Mouse (Mus musculus) hindbrain, embryonic 13.5 days (tissue): Measurements from ENCODE around the gene Zfp651. TPM values are rescaled to one million over a fixed set of nuclear protein-coding genes. Genes with fewer than 3 reads are reported as not detected.

Experiments used
- ATAC-seq: fragments of 200-750 bp; cut with Nextera tagmentation; 2 replicates; pipeline ENCODE4 v1.8.0; 2017; ENCODE audit warnings: moderate TSS enrichment; ENCODE audit not compliant: low FRiP score
- H3K27ac ChIP-seq: fragments of 300-500 bp; sonication (generic); 2 replicates; pipeline ENCODE4 v1.5.1; 2015; ENCODE audit warnings: inconsistent platforms, mild to moderate bottlenecking, moderate library complexity
- H3K27me3 ChIP-seq: fragments of 300-500 bp; sonication (generic); 2 replicates; pipeline ENCODE4 v1.6.1; 2015; ENCODE audit warnings: mild to moderate bottlenecking, inconsistent platforms
- H3K36me3 ChIP-seq: fragments of 300-500 bp; sonication (generic); 2 replicates; pipeline ENCODE4 v1.6.1; 2015; ENCODE audit warnings: mild to moderate bottlenecking, inconsistent platforms
- H3K4me1 ChIP-seq: fragments of 300-500 bp; sonication (generic); replicated peaks from 2 replicates; pipeline ENCODE4 v1.6.1; 2015; ENCODE audit warnings: inconsistent platforms
- H3K4me2 ChIP-seq: fragments of 300-500 bp; sonication (generic); 2 replicates; pipeline ENCODE4 v1.6.1; 2015; ENCODE audit warnings: inconsistent platforms, mild to moderate bottlenecking, moderate library complexity
- H3K4me3 ChIP-seq: fragments of 300-500 bp; sonication (generic); 2 replicates; pipeline ENCODE4 v1.5.1; 2015; ENCODE audit warnings: mild to moderate bottlenecking, inconsistent platforms
- H3K9ac ChIP-seq: fragments of 300-500 bp; sonication (generic); 2 replicates; pipeline ENCODE4 v1.6.1; 2015; ENCODE audit warnings: mild to moderate bottlenecking, inconsistent platforms
- H3K9me3 ChIP-seq: fragments of 300-500 bp; sonication (generic); 2 replicates; pipeline ENCODE4 v1.6.1; 2016; ENCODE audit warnings: inconsistent platforms
- WGBS: fragments of 180-500 bp; shearing (Covaris S2); methylation state at CpG from one replicate; pipeline ENCODE4 v1.1.7; 2015; 5-methylcytosine and 5-hydroxymethylcytosine counted together
- polyA plus RNA-seq: library from polyadenylated mRNA; unstranded; fragments of >200 nt; fragmentation: Nextera tagmentation; extraction: Ambion mirVana; gene quantifications from 2 replicates; pipeline ENCODE4 v1.2.1, GENCODE M21; 2015

Gene Zfp651
- polyA plus RNA-seq, 1 experiment from 2014 or later = 13.3 TPM

DNA sequence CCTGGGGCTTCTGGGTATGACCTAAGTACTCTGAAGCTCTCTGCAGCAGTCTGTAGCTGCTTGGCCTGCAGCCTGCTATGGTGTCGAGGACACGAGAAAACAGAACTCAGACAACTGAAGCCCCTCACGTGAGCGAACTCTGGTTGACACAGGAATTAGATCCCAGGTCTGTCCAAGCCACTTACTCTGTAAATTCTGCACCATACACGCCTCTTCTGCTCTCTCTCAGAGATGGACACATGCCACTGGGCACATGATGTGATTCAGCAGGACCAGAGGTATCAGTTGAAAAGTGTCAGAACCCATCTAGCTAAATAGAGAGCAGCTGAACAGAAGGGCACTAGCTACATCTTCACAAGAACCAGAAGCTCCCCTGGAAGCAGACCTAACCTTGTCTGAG is 13.3 kb downstream of the Zfp651 start:
- H3K36me3 ChIP-seq = peaks cover 17% of the 10 kb centered on the region
- H3K4me1 ChIP-seq = no peaks in the 10 kb centered on the region
- peaks cover 21% of the 10 kb centered on the region for H3K27me3 ChIP-seq
- no peak overlapping the region for H3K4me3 ChIP-seq
- no peak overlapping the region for H3K9ac ChIP-seq
- ATAC-seq = no peak
- no peak overlapping the region for H3K4me2 ChIP-seq
- 82% methylated on average over 5 of the region's 5 CpGs for WGBS
- H3K9me3 ChIP-seq = no peaks in the 10 kb centered on the region
- H3K27ac ChIP-seq = no peak overlapping the region

DNA sequence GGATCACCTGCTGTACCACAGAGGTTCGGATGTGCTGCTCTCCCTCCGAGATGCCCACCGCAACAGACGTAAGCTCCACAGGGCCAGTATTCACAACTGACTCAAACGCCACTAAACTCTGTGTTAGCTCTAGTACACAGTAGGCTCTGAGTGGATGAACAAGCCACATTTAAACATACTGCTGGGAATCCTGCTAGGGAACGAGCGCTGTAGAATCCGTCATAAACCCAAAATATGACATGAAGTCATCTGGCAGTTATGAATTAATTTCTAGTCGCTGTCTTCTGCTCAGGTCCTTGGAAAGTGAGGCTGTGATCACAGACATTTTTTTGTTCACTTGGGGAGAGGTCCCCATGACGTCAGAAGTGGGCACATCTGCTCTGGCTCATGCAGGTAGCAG is 16.8 kb downstream of the Zfp651 start:
- 84% methylated on average over 10 of the region's 10 CpGs for WGBS

DNA sequence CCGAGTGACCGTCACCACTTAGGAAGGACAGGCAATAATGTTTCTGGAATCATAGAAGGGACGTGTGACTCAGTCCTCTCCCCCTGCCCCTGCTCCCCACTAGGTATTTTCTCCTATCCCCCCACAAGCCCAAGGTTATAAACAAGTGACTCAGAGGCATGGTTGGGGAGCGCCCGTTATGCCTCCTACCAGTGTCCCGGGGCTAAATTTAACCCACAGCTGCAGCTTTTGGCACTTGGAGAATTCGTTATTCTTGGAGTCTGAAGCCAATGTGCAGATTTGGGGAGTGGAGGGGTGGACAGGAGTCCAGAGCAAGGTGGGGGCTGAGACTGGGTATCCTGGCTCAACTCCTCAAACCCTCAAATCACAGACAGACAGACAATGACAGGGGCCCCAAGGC is 17.4 kb downstream of the Zfp651 start:
- H3K4me1 ChIP-seq = peaks cover 11% of the 10 kb centered on the region
- no peak for ATAC-seq
- H3K27me3 ChIP-seq = peaks cover 57% of the 10 kb centered on the region
- WGBS = 87% methylated on average over 7 of the region's 7 CpGs
- no peaks in the 10 kb centered on the region for H3K36me3 ChIP-seq
- no peak overlapping the region for H3K27ac ChIP-seq
- no peak overlapping the region for H3K9ac ChIP-seq
- no peak overlapping the region for H3K4me2 ChIP-seq
- H3K9me3 ChIP-seq = no peaks in the 10 kb centered on the region
- no peak overlapping the region for H3K4me3 ChIP-seq

More for the DNA sequence above, 16.8 kb downstream of the Zfp651 start:
- Histone ChIP-seq H3K36me3 (no peaks in the 10 kb centered on the region), H3K9ac (no peak overlapping the region), H3K27ac (no peak overlapping the region), H3K4me3 (no peak overlapping the region), H3K27me3 (peaks cover 57% of the 10 kb centered on the region), H3K9me3 (no peaks in the 10 kb centered on the region), H3K4me2 (no peak overlapping the region), H3K4me1 (peaks cover 11% of the 10 kb centered on the region)
- ATAC-seq = no peak

DNA sequence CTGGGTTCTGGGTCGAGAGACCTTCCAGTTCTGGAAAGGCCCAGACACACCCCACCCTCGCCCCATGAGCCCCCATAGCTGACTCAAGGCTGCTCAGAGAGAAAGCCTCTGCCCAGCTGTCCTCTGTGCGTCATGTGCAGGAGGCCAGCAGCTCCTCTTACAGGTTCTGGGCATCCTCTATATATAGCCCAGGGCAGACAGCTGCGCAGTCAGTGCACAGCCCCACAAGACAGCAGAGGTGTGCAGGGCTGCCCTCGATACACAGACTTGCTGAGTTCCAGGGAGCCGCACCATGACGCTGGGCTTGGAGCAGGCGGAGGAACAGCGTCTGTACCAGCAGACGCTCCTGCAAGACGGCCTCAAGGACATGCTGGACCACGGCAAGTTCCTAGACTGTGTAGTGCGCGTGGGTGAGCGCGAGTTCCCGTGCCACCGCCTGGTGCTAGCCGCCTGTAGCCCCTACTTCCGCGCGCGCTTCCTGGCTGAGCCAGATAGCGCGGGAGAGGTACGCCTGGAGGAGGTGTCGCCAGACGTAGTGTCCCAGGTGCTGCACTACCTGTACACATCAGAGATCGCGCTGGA is 18.4 kb downstream of the Zfp651 start, which contains the start of gene Klhl40:
Klhl40 (plus strand) TSS at position 124 of the 582 bp plus-strand sequence.
- H3K9ac ChIP-seq = peak within 1 kb of the TSS; percentile 60
- peak within 1 kb of the TSS; percentile 39 for H3K4me3 ChIP-seq
- no peak within 1 kb of the TSS for H3K27ac ChIP-seq
- peak; percentile 81 for ATAC-seq
- 23% methylated on average over 30 of the region's 30 CpGs for WGBS
- H3K9me3 ChIP-seq = no peaks in the 10 kb centered on the region
- peak within 1 kb of the TSS; percentile 68 for H3K4me2 ChIP-seq
- H3K4me1 ChIP-seq = peaks cover 11% of the 10 kb centered on the region
- H3K36me3 ChIP-seq = no peaks in the 10 kb centered on the region
- H3K27me3 ChIP-seq = peaks cover 57% of the 10 kb centered on the region

DNA sequence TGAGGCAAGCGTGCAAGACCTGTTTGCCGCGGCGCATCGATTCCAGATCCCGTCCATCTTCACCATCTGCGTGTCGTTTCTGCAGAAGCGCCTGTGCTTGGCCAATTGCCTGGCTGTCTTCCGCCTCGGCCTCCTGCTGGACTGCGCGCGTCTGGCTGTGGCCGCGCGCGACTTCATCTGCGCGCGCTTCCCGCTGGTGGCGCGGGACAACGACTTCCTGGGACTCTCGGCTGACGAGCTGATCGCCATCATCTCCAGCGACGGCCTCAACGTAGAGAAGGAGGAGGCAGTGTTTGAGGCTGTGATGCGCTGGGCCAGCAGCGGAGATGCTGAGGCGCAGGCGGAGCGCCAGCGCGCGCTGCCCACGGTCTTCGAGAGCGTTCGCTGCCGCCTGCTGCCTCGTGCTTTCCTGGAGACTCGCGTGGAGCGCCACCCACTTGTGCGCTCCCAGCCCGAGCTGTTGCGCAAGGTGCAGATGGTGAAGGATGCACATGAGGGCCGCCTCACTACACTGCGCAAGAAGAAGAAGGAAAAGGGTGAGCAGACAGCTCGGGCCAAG is 19.0 kb downstream of the Zfp651 start:
- H3K27ac ChIP-seq = no peak overlapping the region
- peaks cover 57% of the 10 kb centered on the region for H3K27me3 ChIP-seq

DNA sequence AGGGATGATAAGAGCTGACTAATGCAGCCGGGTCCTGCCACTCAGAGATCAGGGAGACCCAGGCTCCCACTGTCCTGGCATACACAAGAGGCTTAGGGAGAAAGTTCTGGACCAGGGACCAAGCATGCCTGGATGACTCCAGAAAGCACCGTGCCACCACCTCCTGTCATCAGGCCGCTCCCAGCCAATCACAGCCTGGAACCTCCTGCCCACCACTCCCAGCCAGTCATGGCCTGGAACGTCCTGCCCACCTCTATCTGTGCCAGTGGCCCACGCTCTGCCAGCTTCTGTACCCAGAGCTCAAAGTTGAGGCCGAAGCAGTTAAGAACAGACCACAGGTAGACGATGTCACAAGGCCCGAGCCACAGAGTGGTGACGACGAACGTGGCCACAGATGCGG is 25.7 kb downstream of the Zfp651 start:
- Histone ChIP-seq H3K9me3 (no peaks in the 10 kb centered on the region), H3K4me1 (no peaks in the 10 kb centered on the region; the same call in 1 of the 2 replicates), H3K27me3 (peaks cover 12% of the 10 kb centered on the region), H3K4me3 (no peak overlapping the region), H3K9ac (no peak overlapping the region), H3K27ac (no peak overlapping the region), H3K36me3 (no peaks in the 10 kb centered on the region), H3K4me2 (no peak overlapping the region)
- 91% methylated on average over 12 of the region's 12 CpGs for WGBS
- no peak for ATAC-seq

More for the DNA sequence above, 19.0 kb downstream of the Zfp651 start:
- H3K4me2 ChIP-seq = peak overlapping the region; percentile 68
- H3K36me3 ChIP-seq = no peaks in the 10 kb centered on the region
- peaks cover 11% of the 10 kb centered on the region for H3K4me1 ChIP-seq
- H3K4me3 ChIP-seq = peak overlapping the region; percentile 39
- peak overlapping the region; percentile 60 for H3K9ac ChIP-seq
- no peaks in the 10 kb centered on the region for H3K9me3 ChIP-seq
- 13% methylated on average over 54 of the region's 54 CpGs for WGBS
- ATAC-seq = peak; percentile 74

DNA sequence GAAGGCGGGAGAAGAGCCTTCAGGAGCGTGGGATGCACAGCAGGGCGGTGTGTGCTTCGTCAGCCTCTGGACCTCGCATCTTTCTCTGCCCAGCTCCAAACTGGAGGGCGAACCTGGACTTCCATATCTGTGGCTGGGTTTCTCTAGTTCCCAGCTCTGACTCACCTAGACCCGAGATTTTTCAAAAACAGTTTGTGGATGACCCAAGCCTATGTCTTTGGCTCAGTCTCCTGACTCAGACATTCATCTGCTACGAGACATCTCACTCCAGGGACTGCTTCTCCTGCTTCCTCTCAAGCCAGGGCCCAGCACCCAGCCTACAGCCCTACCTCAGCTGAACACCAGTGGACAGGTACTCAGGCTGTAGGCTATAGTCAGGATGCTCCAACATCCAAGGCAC is 26.1 kb downstream of the Zfp651 start:
- Histone ChIP-seq H3K27ac (no peak overlapping the region), H3K4me1 (no peaks in the 10 kb centered on the region; the same call in 1 of the 2 replicates), H3K27me3 (peaks cover 7% of the 10 kb centered on the region; the same call in 1 of the 2 replicates), H3K4me2 (no peak overlapping the region), H3K9me3 (no peaks in the 10 kb centered on the region), H3K4me3 (no peak overlapping the region), H3K36me3 (no peaks in the 10 kb centered on the region), H3K9ac (no peak overlapping the region)
- WGBS = 89% methylated on average over 8 of the region's 8 CpGs
- ATAC-seq = no peak

DNA sequence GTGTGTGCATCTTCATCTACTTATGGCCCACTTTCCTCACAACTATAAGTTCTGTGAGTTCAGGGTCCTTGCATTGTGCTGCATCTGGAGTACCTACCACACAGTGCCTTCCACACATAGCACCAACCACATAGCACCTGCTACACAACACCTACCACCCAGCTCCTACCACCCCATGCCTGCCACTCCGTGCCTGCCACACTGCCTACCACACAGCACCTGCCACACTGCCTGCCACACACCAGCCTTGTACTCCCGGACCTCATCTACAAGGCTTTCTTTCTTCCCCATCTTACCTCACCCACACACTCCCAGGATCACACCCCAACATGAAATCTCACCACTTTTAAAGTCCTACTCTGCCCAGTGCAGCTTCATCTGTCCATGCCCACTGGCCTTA is 27.2 kb downstream of the Zfp651 start:
- no peak overlapping the region for H3K4me3 ChIP-seq
- no peaks in the 10 kb centered on the region for H3K9me3 ChIP-seq
- 87% methylated on average over 2 of the region's 2 CpGs for WGBS
- no peak overlapping the region for H3K4me2 ChIP-seq
- H3K36me3 ChIP-seq = no peaks in the 10 kb centered on the region
- ATAC-seq = no peak
- H3K9ac ChIP-seq = no peak overlapping the region
- H3K27ac ChIP-seq = no peak overlapping the region
- H3K27me3 ChIP-seq = 0 out of 2 replicates have a peak, but pooled peaks cover 8% of the 10 kb centered on the region
- H3K4me1 ChIP-seq = no peaks in the 10 kb centered on the region; the same call in 1 of the 2 replicates

DNA sequence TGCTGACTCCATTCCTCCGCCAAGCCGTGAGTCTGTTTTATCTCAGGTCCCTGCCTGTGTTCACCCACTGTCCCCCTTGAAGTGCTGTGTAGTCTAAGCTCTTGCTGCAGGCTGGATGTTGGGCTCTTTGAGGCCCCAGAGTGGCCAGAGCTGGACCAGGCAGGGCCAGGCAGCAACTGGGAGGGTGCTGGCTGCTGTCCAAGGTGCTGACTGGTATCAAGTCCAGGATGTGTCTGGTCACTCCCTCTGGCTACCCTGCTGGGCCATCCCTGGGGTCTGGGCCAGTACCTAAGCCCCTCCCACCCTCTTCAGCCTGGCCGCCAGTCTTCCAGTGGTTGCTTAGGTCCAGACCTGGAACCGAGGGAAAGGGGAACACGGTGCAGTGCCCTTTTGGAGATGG is 32.1 kb downstream of the Zfp651 start:
- Histone ChIP-seq H3K4me3 (no peak overlapping the region), H3K27ac (no peak overlapping the region), H3K27me3 (peaks cover 14% of the 10 kb centered on the region; the same call in 1 of the 2 replicates), H3K36me3 (no peaks in the 10 kb centered on the region), H3K9me3 (no peaks in the 10 kb centered on the region), H3K9ac (no peak overlapping the region), H3K4me1 (peaks cover 11% of the 10 kb centered on the region), H3K4me2 (no peak overlapping the region)
- WGBS = 20% methylated on average over 5 of the region's 5 CpGs
- ATAC-seq = no peak

DNA sequence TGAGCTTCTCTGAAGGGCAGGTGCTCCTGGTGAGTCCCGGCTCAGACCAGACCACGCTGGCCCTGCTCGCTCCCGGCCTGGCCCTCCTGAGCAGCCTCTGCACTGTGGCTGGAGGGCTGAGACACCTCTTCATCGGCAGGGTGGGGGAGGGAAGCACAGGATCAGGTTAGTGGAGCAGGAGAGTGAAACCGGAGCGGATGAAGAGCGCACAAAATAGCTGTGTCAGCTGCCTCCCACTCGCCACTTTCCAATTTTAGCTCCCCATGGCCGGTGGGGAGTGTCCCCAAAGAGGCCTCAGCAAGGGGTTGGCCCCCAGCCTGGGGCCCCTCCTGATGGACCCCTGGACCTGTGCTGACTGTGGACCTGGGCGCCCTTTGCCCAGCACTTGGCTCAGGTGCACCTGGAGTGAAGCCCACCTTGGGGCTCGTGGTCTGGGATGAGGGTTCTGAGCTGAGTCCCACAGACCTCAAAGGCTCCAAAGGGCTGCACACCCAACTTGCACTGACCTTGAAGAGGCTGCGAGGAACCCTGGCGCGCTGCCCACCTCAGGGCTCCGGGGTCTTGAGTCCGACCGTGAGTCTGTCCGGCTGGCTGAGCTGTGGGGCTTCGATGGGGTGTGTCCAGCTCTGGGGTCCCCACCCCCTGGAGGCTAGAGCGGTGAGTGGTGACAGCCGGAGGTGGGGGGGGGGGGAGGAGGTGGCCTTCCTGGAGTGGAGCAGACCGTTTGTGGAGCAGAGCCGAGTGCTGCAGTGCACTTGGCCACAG is 32.8 kb downstream of the Zfp651 start, which contains the start of gene Hhatl:
Hhatl (minus strand) TSS at position 751 of the 765 bp plus-strand sequence.
- peaks cover 14% of the 10 kb centered on the region for H3K4me1 ChIP-seq
- H3K4me2 ChIP-seq = no peak within 1 kb of the TSS
- H3K9me3 ChIP-seq = no peaks in the 10 kb centered on the region
- H3K9ac ChIP-seq = no peak within 1 kb of the TSS
- 53% methylated on average over 24 of the region's 24 CpGs for WGBS
- no peak within 1 kb of the TSS for H3K27ac ChIP-seq
- H3K36me3 ChIP-seq = no peaks in the 10 kb centered on the region
- ATAC-seq = no peak
- H3K4me3 ChIP-seq = no peak within 1 kb of the TSS
- peaks cover 14% of the 10 kb centered on the region; the same call in 1 of the 2 replicates for H3K27me3 ChIP-seq

DNA sequence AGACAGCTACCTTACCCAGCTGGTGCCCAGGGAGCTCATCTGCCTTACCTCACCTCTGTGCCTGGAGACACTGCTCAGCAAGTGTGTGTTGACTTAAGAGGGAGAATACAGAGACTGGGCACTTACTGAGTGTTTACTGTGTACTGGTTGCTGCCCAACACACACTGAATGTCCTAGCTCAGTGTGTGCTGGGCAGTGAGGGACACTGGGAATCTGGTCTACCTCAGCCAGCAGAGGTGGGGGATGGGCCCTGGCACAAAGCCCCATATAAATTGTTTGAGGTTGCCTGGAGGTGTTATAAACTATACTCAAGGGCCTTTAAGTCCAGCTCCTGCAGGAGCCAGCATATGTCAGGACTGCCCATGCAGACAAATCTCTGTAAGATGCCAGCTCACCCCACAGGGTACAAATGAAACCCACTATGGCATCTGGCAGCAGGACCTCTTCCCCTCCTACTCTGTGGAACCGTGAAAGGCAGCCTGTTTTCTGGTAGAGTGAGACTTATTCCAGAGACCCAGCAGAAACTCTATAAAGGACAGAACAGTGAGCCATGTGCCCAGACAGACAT is 35.9 kb downstream of the Zfp651 start:
- Histone ChIP-seq H3K4me2 (no peak overlapping the region), H3K27ac (no peak overlapping the region), H3K36me3 (no peaks in the 10 kb centered on the region), H3K9me3 (no peaks in the 10 kb centered on the region), H3K27me3 (peaks cover 22% of the 10 kb centered on the region), H3K9ac (no peak overlapping the region), H3K4me3 (no peak overlapping the region), H3K4me1 (peaks cover 19% of the 10 kb centered on the region)
- peak; percentile 18; the same call in 1 of the 2 replicates for ATAC-seq
- 44% methylated on average over 1 of the region's 1 CpGs for WGBS

DNA sequence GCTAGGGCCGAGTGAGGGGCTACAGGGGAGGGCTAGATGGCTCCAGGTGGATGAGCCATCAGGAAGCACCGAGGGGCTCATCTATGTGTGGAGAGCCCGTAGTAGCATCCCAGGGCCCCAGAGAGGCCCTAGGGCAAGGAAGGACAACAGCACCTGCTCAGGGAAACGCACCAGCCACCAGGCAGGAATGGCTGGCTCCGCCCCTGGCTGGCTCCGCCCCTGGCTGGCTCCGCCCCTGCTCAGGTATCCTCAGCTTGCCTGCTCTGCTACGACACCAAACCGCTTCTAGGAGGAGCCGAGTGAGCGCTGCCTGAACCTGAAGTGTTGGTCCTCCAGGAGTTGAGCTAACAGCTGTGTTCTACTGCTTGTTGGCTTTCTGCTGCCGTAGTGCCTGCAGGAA is 38.6 kb downstream of the Zfp651 start:
- H3K4me1 ChIP-seq = peaks cover 24% of the 10 kb centered on the region
- peaks cover 7% of the 10 kb centered on the region; the same call in 1 of the 2 replicates for H3K27me3 ChIP-seq
- H3K4me2 ChIP-seq = no peak overlapping the region
- 24% methylated on average over 12 of the region's 12 CpGs for WGBS
- ATAC-seq = no peak
- H3K9ac ChIP-seq = no peak overlapping the region
- no peak overlapping the region for H3K27ac ChIP-seq
- no peaks in the 10 kb centered on the region for H3K9me3 ChIP-seq
- no peaks in the 10 kb centered on the region for H3K36me3 ChIP-seq
- H3K4me3 ChIP-seq = no peak overlapping the region
